Mouse (Mus musculus): ENCODE data around the gene Smurf2. TPM values are rescaled to one million over a fixed set of nuclear protein-coding genes. Genes with fewer than 3 reads are reported as not detected.

Gene Smurf2
- total RNA-seq (2015) (23.3 and 25.3 TPM in 2 replicates), total RNA-seq (2017) (24.9 and 30.7 TPM in 2 replicates)

GRCm38 (mm10) chr11:106920551-106921379 lies at the start of gene Smurf2:
Gene Smurf2, minus strand, starts transcription at chr11:106920715.
- peak; percentile 92 for ATAC-seq (replicated peaks; ENCODE audit: poor library complexity)

GRCm38 (mm10) chr11:106969798-106970197 lies 49.3 kb upstream of the Smurf2 start:
- no peak for ATAC-seq (replicated peaks; ENCODE audit: poor library complexity)

GRCm38 (mm10) chr11:106967630-106968029 lies 47.1 kb upstream of the Smurf2 start:
- no peak for ATAC-seq (replicated peaks; ENCODE audit: poor library complexity)

DNA sequence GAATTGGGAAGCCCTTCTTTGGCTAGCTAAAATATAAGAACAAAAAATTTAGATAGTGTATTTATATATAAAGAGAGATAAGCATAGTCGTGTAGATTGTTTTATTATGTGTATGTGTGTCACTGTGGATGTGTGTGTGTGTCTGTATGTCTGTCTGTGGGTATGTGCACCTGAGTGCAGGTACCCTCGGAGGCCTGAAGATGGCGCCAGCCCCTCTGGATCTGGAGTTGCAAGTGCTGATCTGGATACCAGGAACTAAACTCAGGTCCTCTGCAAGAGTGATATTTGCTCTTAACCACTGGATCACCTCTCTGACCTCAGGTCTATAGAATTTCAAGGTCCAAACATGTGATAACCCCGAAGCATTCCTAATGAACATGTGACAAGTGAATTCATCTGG lies 45.4 kb upstream of the Smurf2 start:
- no peak for ATAC-seq (replicated peaks; ENCODE audit: poor library complexity)

DNA sequence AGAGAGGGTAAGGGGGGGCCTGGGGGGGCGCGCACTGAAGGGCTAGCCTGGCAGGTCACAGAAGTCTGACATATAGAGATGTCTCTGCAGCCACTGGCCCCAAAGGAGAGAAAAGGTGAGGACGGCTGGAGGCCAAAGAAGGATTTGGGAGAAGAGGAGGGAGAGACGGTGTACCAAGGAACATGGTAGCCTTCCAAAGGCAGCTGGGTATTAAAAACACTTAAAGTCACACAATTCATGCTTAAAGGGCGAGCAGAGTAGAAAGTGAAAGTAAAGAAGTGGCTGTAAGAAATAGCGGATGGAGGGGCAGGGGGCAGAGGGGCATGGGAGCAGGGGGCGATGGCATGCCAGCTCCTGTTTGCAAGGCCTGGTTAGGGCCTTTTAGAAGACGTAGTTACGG lies 41.8 kb upstream of the Smurf2 start:
- no peak for ATAC-seq (replicated peaks; ENCODE audit: poor library complexity)

DNA sequence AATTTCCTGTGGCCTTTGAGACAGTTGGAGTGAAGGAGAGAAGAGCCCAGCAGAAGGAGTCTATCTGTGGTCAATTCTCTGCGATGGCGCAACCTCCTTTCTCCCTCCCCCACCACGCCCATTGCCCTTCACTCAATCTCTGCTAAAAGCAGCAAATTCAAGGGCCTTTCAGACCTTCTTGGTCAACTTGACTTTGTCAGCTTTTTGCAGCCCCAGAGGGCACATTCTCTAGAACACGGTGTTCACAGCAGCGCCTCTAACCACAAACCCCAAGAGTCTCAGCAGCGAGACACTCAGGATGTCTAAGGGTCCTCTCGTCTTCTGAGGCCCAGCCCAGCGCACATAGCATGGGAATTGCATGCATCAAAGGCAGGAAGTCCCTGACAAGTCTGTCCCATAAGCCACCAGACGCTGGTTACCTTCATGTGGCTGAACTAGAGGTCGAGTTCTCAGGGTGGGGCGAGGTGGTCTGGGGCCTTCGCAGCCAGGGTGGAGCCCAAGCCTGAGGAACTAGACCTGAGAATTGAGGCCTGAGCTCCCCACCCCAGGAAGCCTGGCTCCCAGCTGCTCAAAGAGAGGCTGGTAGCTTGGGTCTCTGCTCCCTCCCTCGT lies 41.1 kb upstream of the Smurf2 start:
- ATAC-seq (replicated peaks; ENCODE audit: poor library complexity) = peak; percentile 84

DNA sequence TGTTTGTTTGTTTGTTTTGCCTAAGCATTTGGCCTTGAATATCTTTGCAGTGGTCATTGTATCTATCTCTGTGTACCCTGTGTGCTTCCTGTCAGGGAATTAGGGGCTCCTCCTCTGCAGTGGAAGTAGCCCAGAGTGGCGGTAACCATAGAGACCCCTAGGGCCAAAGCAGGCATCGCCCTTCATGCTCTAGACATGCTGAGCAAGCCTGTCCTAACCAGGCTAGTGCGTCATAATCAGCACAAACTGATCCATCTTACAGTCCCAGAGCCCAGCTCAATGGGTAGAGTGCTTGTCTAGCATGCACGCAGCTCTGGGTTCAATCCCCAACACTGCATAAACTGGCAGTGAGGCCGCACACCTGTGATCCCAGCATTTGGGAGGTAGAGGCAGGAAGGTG lies 38.6 kb upstream of the Smurf2 start:
- ATAC-seq (replicated peaks; ENCODE audit: poor library complexity) = no peak

DNA sequence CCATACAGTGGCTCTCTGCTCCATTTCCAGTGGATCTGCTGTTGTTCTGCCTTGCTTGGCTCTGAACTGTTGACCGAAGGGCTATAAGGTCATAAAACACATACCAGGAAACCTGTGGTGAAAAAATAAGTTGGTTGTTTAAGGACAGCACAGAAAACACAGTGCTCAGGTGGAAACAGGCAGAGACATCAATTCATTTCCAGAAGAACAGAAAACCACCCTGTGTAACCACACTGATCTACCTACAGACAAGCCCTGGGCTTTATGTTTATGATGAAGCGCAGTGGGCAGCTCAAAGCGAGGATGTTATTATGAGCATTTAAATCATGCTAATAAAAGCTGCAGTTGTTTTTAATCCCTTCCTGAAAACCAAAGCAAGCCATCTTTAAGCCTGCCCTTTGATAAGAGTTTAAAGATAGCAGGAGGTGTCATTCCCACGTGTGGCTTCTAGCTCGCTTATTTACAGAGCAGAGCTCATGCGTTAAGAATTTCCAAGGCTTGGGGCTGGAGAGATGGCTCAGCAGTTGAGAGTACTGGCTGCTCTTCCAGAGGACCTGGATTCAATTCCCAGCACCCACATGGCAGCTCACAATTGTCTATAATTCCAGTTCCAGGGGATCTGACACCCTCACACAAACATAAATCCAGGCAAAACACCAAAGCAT lies 38.0 kb upstream of the Smurf2 start:
- no peak for ATAC-seq (replicated peaks; ENCODE audit: poor library complexity)

DNA sequence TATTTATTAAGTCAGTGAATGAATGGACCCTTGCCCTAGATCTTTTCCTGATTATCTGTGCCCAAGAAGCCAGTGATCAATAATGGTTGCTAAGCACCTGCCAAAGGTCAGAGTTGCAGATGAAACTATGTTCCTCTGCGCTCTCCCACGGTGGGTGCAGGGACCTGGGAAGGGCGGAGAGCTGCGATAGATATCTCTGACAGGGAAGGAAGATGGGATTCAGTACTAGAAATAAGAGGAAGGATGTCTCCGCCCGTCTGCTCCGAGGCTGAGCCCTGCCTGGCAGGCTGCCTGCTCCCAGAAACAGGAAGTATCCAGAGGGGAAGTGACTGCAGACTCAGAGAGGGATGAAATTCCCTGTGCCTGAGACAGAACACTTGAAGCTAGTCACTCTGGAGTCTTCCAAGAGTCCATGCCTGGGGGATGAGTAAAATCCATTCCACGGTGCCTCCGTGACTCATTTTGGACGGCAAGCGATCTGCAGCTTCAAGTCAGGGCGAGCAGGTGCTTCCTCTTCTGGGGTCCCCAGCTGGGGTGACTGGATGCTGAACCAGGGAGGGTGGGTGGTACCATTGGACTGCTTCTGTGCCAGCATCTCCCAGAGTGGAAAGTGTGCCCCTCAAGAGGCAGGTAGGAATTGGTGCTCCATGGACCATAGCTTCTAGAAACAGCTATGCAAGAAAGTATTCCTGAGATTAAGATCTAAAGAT lies 36.9 kb upstream of the Smurf2 start:
- peak; percentile 70 for ATAC-seq (replicated peaks; ENCODE audit: poor library complexity)

GRCm38 (mm10) chr11:106954566-106954965 lies 34.1 kb upstream of the Smurf2 start:
- no peak for ATAC-seq (replicated peaks; ENCODE audit: poor library complexity)

- no peak for ATAC-seq (replicated peaks; ENCODE audit: poor library complexity)
These were observed 33.6 kb upstream of the Smurf2 start for GRCm38 (mm10) chr11:106954116-106954515.

GRCm38 (mm10) chr11:106937306-106937705 lies 16.8 kb upstream of the Smurf2 start:
- ATAC-seq (replicated peaks; ENCODE audit: poor library complexity) = peak; percentile 61

- no peak for ATAC-seq (replicated peaks; ENCODE audit: poor library complexity)
These were observed 9.9 kb upstream of the Smurf2 start for GRCm38 (mm10) chr11:106930366-106930765.

GRCm38 (mm10) chr11:106928935-106929334 lies 8.4 kb upstream of the Smurf2 start:
- ATAC-seq (replicated peaks; ENCODE audit: poor library complexity) = no peak

DNA sequence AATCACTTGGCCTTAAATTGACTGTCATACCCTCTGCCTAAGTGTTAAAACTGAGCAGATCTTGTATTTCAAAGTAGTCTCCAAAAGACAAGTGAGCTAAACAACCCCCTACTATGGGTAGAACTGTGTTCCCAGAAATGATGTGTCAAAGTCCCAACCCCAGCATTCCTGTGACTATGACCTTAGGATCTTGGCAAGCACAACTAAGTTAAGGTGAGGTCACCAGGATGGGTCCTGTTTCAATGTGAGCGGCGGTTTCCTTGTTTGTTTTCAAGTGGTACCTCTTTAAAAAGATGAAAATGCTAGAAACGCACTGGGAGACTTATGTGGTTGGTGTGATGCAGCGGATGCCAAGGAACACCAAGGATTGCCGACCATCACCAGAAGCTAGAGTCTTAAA lies 7.4 kb upstream of the Smurf2 start:
- ATAC-seq (replicated peaks; ENCODE audit: poor library complexity) = no peak

DNA sequence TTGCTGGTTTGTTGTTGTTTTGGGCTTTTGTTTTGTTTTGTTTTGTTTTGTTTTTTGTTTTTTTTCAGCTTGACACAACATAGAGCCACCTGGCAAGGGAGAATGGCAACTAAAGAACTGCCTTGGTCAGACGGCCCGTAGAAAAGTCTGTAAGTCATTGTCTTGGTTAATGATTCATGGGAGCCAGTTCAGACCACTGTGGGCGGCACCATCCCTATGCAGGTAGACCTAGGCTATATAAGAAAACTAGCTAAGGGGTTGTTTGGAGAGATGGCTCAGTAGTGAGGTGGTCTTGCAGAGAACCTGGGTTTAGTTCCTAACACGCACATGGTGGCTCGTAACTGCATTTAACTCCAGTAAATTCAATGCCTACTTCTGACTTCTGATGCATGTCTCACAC lies 6.7 kb upstream of the Smurf2 start:
- no peak for ATAC-seq (replicated peaks; ENCODE audit: poor library complexity)

DNA sequence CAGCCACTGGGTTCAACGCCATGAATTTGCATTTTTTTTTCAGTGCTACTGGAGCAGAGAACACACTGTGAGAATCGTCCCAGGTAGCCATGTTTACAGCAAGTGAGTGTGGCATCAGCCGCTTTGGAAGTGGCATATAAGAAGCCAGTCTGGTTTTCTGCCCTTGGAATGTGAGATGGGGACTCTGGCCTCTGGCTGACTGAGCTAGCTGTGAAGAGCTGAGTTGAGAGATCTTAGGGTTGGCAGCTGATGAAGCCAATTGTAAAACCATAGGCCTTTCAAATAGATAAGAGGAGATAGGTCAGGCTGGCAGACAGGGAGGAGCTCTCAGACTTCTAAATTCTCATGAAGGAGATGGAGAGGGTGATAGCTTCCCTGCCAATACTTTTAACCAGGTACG lies 6.2 kb upstream of the Smurf2 start:
- no peak for ATAC-seq (replicated peaks; ENCODE audit: poor library complexity)

- ATAC-seq (replicated peaks; ENCODE audit: poor library complexity) = peak; percentile 62
These were observed 634 bp downstream of the Smurf2 start for GRCm38 (mm10) chr11:106919612-106920550.

GRCm38 (mm10) chr11:106918901-106919300 lies 1.6 kb downstream of the Smurf2 start:
- ATAC-seq (replicated peaks; ENCODE audit: poor library complexity) = no peak

GRCm38 (mm10) chr11:106911257-106911656 lies 9.3 kb downstream of the Smurf2 start:
- peak; percentile 64 for ATAC-seq (replicated peaks; ENCODE audit: poor library complexity)
